Mouse (Mus musculus) layer of hippocampus, adult 11-12 months (tissue): ENCODE measurements around the gene Sult1c1.
"Not testable (repeated sequence)": the region's sequence is repeated elsewhere in the genome, so short reads cannot be mapped to it uniquely, and the experiment has no call there.

Experiments
- DNase-seq: peaks from one replicate; pipeline ENCODE4 v3.0.0; 2022; ENCODE audit warnings: low spot score

Gene Sult1c1

DNA sequence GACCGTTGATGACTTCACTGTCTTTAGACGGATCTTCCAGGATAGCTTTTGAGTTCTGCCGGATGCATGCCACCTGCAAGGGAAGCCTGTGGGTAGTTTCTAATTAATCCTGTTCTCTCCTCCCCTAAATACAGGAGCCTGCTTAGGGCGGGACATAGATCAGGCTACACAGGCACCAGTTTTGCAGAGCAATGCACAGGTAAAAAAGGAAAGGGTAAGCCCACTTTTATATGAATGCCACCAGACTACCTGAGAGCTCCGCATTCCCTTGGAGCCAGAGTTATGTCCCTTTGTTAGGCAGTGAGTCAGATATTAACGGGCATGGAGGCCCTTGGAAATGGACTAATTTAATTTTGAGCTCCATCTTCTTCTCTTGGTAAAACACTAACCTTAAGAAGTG, at the start of gene Sult1c1:
Gene Sult1c1, minus strand, starts transcription at position 101 of the 400 bp plus-strand sequence.
- DNase-seq, result no peak

DNA sequence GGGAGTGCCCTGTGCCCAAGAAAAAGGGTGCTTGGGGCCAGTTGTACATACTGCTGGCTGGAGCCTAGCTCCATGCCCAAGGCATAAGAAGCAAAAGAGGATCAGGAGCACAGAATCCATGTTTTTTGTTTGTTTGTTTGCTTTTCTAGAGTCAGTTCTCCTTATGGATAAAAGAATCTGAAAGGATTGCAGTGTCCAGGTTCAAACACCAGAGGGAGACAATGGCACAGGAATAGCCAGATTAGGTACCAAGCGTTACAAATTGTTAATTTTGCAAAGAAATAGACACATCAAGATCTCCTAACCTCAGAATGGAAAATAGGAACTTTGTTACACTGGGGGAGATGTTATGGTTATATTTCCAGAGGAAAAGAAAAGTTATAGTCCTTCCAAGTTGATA, 23.7 kb upstream of the Sult1c1 start:
- peak; percentile 57 for DNase-seq

- DNase-seq, result no peak
Measured at GRCm38 (mm10) chr17:54011196-54011595, 20.7 kb upstream of the Sult1c1 start.

GRCm38 (mm10) chr17:54010536-54010935, 20.1 kb upstream of the Sult1c1 start:
- not testable (repeated sequence) for DNase-seq

- DNase-seq, result peak; percentile 8
Measured at GRCm38 (mm10) chr17:54003522-54003921, 13.0 kb upstream of the Sult1c1 start.

GRCm38 (mm10) chr17:53973606-53974005, 16.9 kb downstream of the Sult1c1 start:
- DNase-seq, result no peak

GRCm38 (mm10) chr17:53941569-53942162, 48.8 kb downstream of the Sult1c1 start:
- no peak for DNase-seq

DNA sequence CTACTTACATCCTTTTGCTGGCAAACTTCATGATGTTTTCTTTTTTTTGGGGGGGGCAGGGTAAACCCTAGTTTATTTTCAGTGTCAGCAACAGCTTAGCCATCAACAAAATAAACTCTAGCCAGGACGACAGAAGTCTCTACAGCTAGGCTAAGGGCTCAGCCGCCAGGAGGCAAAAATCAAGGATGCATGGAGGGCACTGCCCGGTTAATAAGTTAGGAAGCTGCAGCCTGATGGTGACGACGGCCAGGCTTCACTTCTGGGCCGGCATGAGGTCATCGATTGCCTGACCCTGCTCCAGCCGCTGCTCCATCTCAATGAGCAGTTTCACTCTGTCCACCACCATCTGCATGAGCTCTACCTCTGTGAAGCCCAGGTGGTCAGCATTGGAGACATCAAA, 49.7 kb downstream of the Sult1c1 start:
- DNase-seq, result no peak
